Comparison of ENCODE assay signal across 25 mouse cellular contexts in genomic region chr2:127298056-127298455, GRCm38 (mm10). TPM values are rescaled to one million over a fixed set of nuclear protein-coding genes. Genes with fewer than 3 reads are reported as not detected.
DNase-seq lines count a peak whose midpoint lies in the region; ATAC-seq and TF ChIP-seq lines count a peak whose summit lies in the region.
"Had no signal": no experiment of that assay in that cellular context is flagged by ENCODE, and none has a peak within 500 bp of the region (broad histone marks: within the 10 kb centered on the region; RNA-seq: fewer than 3 reads in every experiment).

No protein-coding gene starts in this region.

- H3K4me2 ChIP-seq in limb, embryonic 14.5 days (replicated peaks; ENCODE audit: low read depth, low read length, severe bottlenecking), result no peak overlapping the region
- H3K4me2 ChIP-seq: forebrain, embryonic 13.5 days; heart, embryonic 13.5 days had no signal

- no peaks in the 10 kb centered on the region for H3K4me1 ChIP-seq in limb, embryonic 14.5 days (ENCODE audit: control insufficient read depth, insufficient read depth, low read length)
- H3K4me1 ChIP-seq: forebrain, embryonic 13.5 days; heart, embryonic 13.5 days had no signal

- no peak for TF ChIP-seq POLR2A in limb, embryonic 14.5 days (IDR thresholded peaks at IDR 0.05; ENCODE audit: borderline replicate concordance, extremely low read depth, insufficient read depth, insufficient read length)

- H3K4me3 ChIP-seq in layer of hippocampus, adult 2 months, result no peak overlapping the region
- H3K4me3 ChIP-seq in limb, embryonic 14.5 days (replicated peaks; ENCODE audit: low read length), result no peak overlapping the region
- H3K4me3 ChIP-seq: forebrain, embryonic 13.5 days; heart, embryonic 13.5 days had no signal

- H3K27ac ChIP-seq in layer of hippocampus, adult 2 months, result 0 out of 2 replicates have a peak overlapping the region, but pooled peaks have one; percentile 18
- H3K27ac ChIP-seq in limb, embryonic 14.5 days (replicated peaks; ENCODE audit: low read depth, low read length), result no peak overlapping the region
- H3K27ac ChIP-seq: forebrain, embryonic 13.5 days; heart, embryonic 13.5 days had no signal

- peak; percentile 26; the same call in 1 of the 2 replicates for ATAC-seq in limb, embryonic 14.5 days (ENCODE audit: low FRiP score, low read depth)
- ATAC-seq: CD4-positive, CD25-positive, alpha-beta regulatory T cell, adult 4 months; forebrain, embryonic 13.5 days; hindbrain, embryonic 16.5 days; inflammation-experienced regulatory T-cells, adult 6 months; intestine, postnatal 0 days had no signal

- no peaks in the 10 kb centered on the region for H3K9me3 ChIP-seq in limb, embryonic 14.5 days (ENCODE audit: control insufficient read depth, low read length)
- H3K9me3 ChIP-seq: forebrain, embryonic 13.5 days; G1E; heart, embryonic 13.5 days had no signal

- no peaks in the 10 kb centered on the region for H3K27me3 ChIP-seq in limb, embryonic 14.5 days (ENCODE audit: control insufficient read depth, insufficient read depth, low read length)
- H3K27me3 ChIP-seq: forebrain, embryonic 13.5 days; heart, embryonic 13.5 days had no signal

- DNase-seq in embryo, embryonic 10.5 days (ENCODE audit: low spot score), result peak; percentile 12
- no peak for DNase-seq in embryo, embryonic 11 days
- no peak for DNase-seq in layer of hippocampus, adult 2 months (ENCODE audit: low spot score in 2 of 2)
- no peak for DNase-seq in layer of hippocampus, postnatal 14 days (ENCODE audit: low spot score in 2 of 2)
- DNase-seq in brain, adult 2 months (ENCODE audit: low read depth, low spot score), result peak; percentile 45
- DNase-seq in limb, embryonic 14.5 days (ENCODE audit: low spot score), result no peak
- no peak for DNase-seq in left cerebral cortex, postnatal 14 days (ENCODE audit: low spot score in 2 of 2)
- no peak for DNase-seq in right cerebral cortex, adult 2 months (ENCODE audit: low spot score in 2 of 2)
- DNase-seq: adrenal gland, postnatal 10 days; B cell, adult 2 months; cerebellum, adult 9-10 months; gastrocnemius, postnatal 10 days; heart, postnatal 36 days had no signal

- no peak for TF ChIP-seq CTCF in layer of hippocampus, adult 2 months (conservative IDR thresholded peaks at IDR 0.05)

- 91% methylated on average over 1 of the region's 1 CpGs for WGBS in limb, embryonic 14.5 days

- peaks cover 71% of the 10 kb centered on the region for H3K36me3 ChIP-seq in limb, embryonic 14.5 days (ENCODE audit: control insufficient read depth, insufficient read depth, low read length)

- intact Hi-C loops in left cerebral cortex, postnatal 14 days (cut with DNase I), result no loop called here

- H3K9ac ChIP-seq in limb, embryonic 14.5 days (ENCODE audit: low read depth, low read length, severe bottlenecking), result no peak overlapping the region
- H3K9ac ChIP-seq: forebrain, embryonic 13.5 days; heart, embryonic 13.5 days had no signal

RNA-seq across cellular contexts. Expression of gene Stard7, which starts 28.0 kb away (rescaled TPM):
- 100 to 1,000 TPM; 112 to 117 TPM for total RNA-seq in layer of hippocampus, adult 2 months (2021)
- total RNA-seq in layer of hippocampus, postnatal 14 days (2021), result 100 to 1,000 TPM; 148 to 149 TPM
- 60.8 and 63.7 TPM in 2 replicates for polyA plus RNA-seq in limb, embryonic 14.5 days (2012; rRNA removed)
- polyA plus RNA-seq in limb, embryonic 14.5 days (2014; fragmentation: Nextera tagmentation; extraction: Ambion mirVana), result 79.0 and 80.8 TPM in 2 replicates
- total RNA-seq in left cerebral cortex, postnatal 14 days (2021), result 100 to 1,000 TPM; 156 to 174 TPM

RNA-seq across cellular contexts. Expression of gene Dusp2, which starts 37.9 kb away (rescaled TPM):
- 1 to 10 TPM; 1.6 to 2.0 TPM for total RNA-seq in layer of hippocampus, adult 2 months (2021)
- total RNA-seq in layer of hippocampus, postnatal 14 days (2021), result 1 to 10 TPM; 2.0 to 3.9 TPM
- 5.7 and 7.8 TPM in 2 replicates for polyA plus RNA-seq in limb, embryonic 14.5 days (2012; rRNA removed)
- polyA plus RNA-seq in limb, embryonic 14.5 days (2014; fragmentation: Nextera tagmentation; extraction: Ambion mirVana), result 7.4 and 7.6 TPM in 2 replicates
- total RNA-seq in left cerebral cortex, postnatal 14 days (2021), result 1 to 10 TPM; 2.8 to 4.1 TPM
- polyA plus RNA-seq: G1E had no signal

RNA-seq across cellular contexts. Expression of gene Astl, which starts 40.4 kb away (rescaled TPM):
- not detected for total RNA-seq in layer of hippocampus, adult 2 months (2021)
- total RNA-seq in layer of hippocampus, postnatal 14 days (2021), result not detected
- polyA plus RNA-seq in limb, embryonic 14.5 days (2012; rRNA removed), result 0.04 and 0.08 TPM in 2 replicates
- 0.14 and 0.40 TPM in 2 replicates for polyA plus RNA-seq in limb, embryonic 14.5 days (2014; fragmentation: Nextera tagmentation; extraction: Ambion mirVana)
- total RNA-seq in left cerebral cortex, postnatal 14 days (2021), result not detected
- total RNA-seq: adrenal gland, postnatal 4 days; heart, adult 8-10 months; heart, postnatal 36 days had no signal
- polyA plus RNA-seq: forebrain, embryonic 13.5 days; G1E; gonadal fat pad, adult 2 months; heart, embryonic 13.5 days; heart, postnatal 0 days; hindbrain, embryonic 11.5 days; hindbrain, embryonic 16.5 days; intestine, postnatal 0 days had no signal

RNA-seq across cellular contexts. Expression of gene Tmem127, which starts 50.3 kb away (rescaled TPM):
- 10 to 100 TPM; 67.5 to 78.5 TPM for total RNA-seq in layer of hippocampus, adult 2 months (2021)
- 100 to 1,000 TPM in 1 of 2 experiments, 10 to 100 TPM in 1; 96.3 to 101 TPM for total RNA-seq in layer of hippocampus, postnatal 14 days (2021)
- polyA plus RNA-seq in limb, embryonic 14.5 days (2012; rRNA removed), result 36.2 and 51.2 TPM in 2 replicates
- 22.7 and 26.6 TPM in 2 replicates for polyA plus RNA-seq in limb, embryonic 14.5 days (2014; fragmentation: Nextera tagmentation; extraction: Ambion mirVana)
- 100 to 1,000 TPM in 1 of 2 experiments, 10 to 100 TPM in 1; 99.7 to 105 TPM for total RNA-seq in left cerebral cortex, postnatal 14 days (2021)

RNA-seq across cellular contexts. Expression of gene Ciao1, which starts 50.4 kb away (rescaled TPM):
- total RNA-seq in layer of hippocampus, adult 2 months (2021), result 10 to 100 TPM; 76.1 to 85.1 TPM
- 10 to 100 TPM; 62.2 to 68.6 TPM for total RNA-seq in layer of hippocampus, postnatal 14 days (2021)
- polyA plus RNA-seq in limb, embryonic 14.5 days (2012; rRNA removed), result 62.0 and 64.8 TPM in 2 replicates
- polyA plus RNA-seq in limb, embryonic 14.5 days (2014; fragmentation: Nextera tagmentation; extraction: Ambion mirVana), result 63.1 and 64.2 TPM in 2 replicates
- total RNA-seq in left cerebral cortex, postnatal 14 days (2021), result 10 to 100 TPM; 74.7 to 75.6 TPM

Comparison
In these comparisons a context has a peak if more than half of its experiments do, and no peak if none do; other contexts are left out.
1. DNase-seq: peak in embryo, embryonic 10.5 days (single experiment) and brain, adult 2 months (single experiment); none in embryo, embryonic 11 days (single experiment), layer of hippocampus, adult 2 months (0 of 2), layer of hippocampus, postnatal 14 days (0 of 2), limb, embryonic 14.5 days (single experiment), left cerebral cortex, postnatal 14 days (0 of 2) and right cerebral cortex, adult 2 months (0 of 2).